Mouse (Mus musculus) heart, postnatal 0 days (tissue): Measurements from ENCODE around the gene Rab5c. TPM values are rescaled to one million over a fixed set of nuclear protein-coding genes. Genes with fewer than 3 reads are reported as not detected.

Source experiments
- ATAC-seq: fragments of 200-750 bp; cut with Nextera tagmentation; 2 replicates; pipeline ENCODE4 v1.8.0; 2017; ENCODE audit warnings: low read depth, moderate number of reproducible peaks, moderate library complexity; ENCODE audit not compliant: insufficient read depth
- DNase-seq: peaks from one replicate; pipeline ENCODE4 v3.0.0-alpha.2; 2016; ENCODE audit warnings: low spot score
- H3K27ac ChIP-seq: fragments of 300-500 bp; sonication (generic); 2 replicates; pipeline ENCODE4 v1.5.1; 2014; ENCODE audit warnings: low read depth, mild to moderate bottlenecking
- H3K27me3 ChIP-seq: fragments of 300-500 bp; sonication (generic); 2 replicates; pipeline ENCODE4 v1.6.1; 2014; ENCODE audit warnings: low read length, mixed read lengths; ENCODE audit not compliant: control insufficient read depth, insufficient read depth
- H3K36me3 ChIP-seq: fragments of 300-500 bp; sonication (generic); replicated peaks from 2 replicates; pipeline ENCODE4 v1.6.1; 2014; ENCODE audit warnings: low read length, mixed read lengths; ENCODE audit not compliant: control insufficient read depth, insufficient read depth
- H3K4me1 ChIP-seq: fragments of 300-500 bp; sonication (generic); 2 replicates; pipeline ENCODE4 v1.6.1; 2014; ENCODE audit warnings: antibody characterized with exemption; ENCODE audit not compliant: control insufficient read depth, insufficient read depth
- H3K4me2 ChIP-seq: fragments of 300-500 bp; sonication (generic); 2 replicates; pipeline ENCODE4 v1.6.1; 2014; ENCODE audit warnings: low read depth, mild to moderate bottlenecking, low read length, moderate library complexity
- H3K4me3 ChIP-seq: fragments of 300-500 bp; sonication (generic); 2 replicates; pipeline ENCODE4 v1.5.1; 2014; ENCODE audit warnings: low read depth, low read length
- H3K9ac ChIP-seq: fragments of 300-500 bp; sonication (generic); replicated peaks from 2 replicates; pipeline ENCODE4 v1.6.1; 2014; ENCODE audit warnings: low read depth, low read length, mixed read lengths
- H3K9me3 ChIP-seq: fragments of 300-500 bp; sonication (generic); replicated peaks from 2 replicates; pipeline ENCODE4 v1.6.1; 2016; ENCODE audit warnings: low read length; ENCODE audit not compliant: control insufficient read depth
- CTCF ChIP-seq: IDR thresholded peaks from 2 replicates; pipeline ENCODE4 v1.5.1; 2016; ENCODE audit warnings: antibody characterized with exemption, control low read depth, low read depth
- EP300 ChIP-seq: IDR thresholded peaks from 2 replicates; pipeline ENCODE4 v1.6.1; 2016; ENCODE audit warnings: antibody characterized with exemption, low read depth
- WGBS: fragments of 180-500 bp; shearing (Covaris S2); extraction: QIAGEN DNeasy Blood & Tissue Kit; methylation state at CpG from one replicate; pipeline ENCODE4 v1.1.7; 2014; 5-methylcytosine and 5-hydroxymethylcytosine counted together
- polyA plus RNA-seq: library from polyadenylated mRNA; unstranded; fragments of >200 nt; fragmentation: Nextera tagmentation; extraction: Ambion mirVana; gene quantifications from 2 replicates; pipeline ENCODE4 v1.2.1, GENCODE M21; 2015
- total RNA-seq: library from RNA; depleted of rRNA; stranded (reverse); fragments of >200 nt; gene quantifications from 2 replicates; pipeline ENCODE4 v1.2.3, GENCODE M21; 2014; ENCODE audit warnings: low replicate concordance

Gene Rab5c
- total and polyA plus RNA-seq, 2 experiments from 2014 or later, result 11.0 to 117 TPM

DNA sequence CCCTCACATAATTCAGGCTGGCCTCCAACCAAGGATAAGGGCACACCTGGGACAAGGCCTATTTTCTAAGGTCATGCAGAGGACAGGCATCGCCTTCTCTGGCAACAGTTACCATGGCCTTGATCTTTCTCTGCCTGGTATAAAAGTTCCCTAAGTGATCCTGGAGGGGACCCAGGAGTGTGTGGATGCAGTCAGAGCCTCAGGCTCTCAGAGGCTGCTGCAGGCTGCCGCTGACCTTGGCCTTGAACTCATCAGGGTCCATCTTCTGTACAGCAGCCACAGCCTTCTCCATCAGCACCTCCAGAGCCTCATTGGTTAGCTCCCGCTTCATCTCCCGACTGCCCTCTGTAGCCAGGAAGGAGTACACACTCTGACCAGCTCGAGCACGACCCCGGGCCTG, 40.1 kb downstream of the Rab5c start:
- no peak for TF ChIP-seq EP300
- no peak for TF ChIP-seq CTCF
- Histone ChIP-seq H3K9me3 (no peaks in the 10 kb centered on the region), H3K9ac (no peak overlapping the region), H3K4me1 (no peaks in the 10 kb centered on the region), H3K36me3 (no peaks in the 10 kb centered on the region), H3K27me3 (peaks cover 2% of the 10 kb centered on the region), H3K4me3 (no peak overlapping the region), H3K27ac (no peak overlapping the region), H3K4me2 (no peak overlapping the region)
- DNase-seq (no peak), ATAC-seq (no peak)
- 59% methylated on average over 7 of the region's 7 CpGs for WGBS

DNA sequence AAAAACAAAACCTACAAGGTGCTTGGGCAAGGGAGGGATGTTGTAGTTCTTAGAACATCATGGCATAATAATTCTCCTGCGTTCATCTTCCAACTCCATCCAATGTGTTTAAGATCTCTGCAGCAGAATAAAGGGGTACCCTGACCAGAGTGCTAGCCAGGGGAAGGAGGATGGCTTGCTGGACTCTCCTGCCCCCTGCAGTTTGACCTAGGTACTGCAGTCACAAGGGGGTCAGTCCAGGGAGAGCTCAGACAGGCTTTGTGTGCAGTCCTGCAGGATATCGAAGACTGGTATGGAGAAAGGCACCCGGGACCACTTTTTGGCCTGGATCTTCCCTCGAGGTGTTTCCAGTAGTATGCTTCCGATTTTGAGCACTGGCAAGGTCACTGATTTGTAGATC, 43.1 kb downstream of the Rab5c start:
- no peak overlapping the region for H3K4me3 ChIP-seq
- whole genome bisulfite sequencing, result 33% methylated on average over 5 of the region's 5 CpGs
- H3K36me3 ChIP-seq, result no peaks in the 10 kb centered on the region
- no peak overlapping the region for H3K4me2 ChIP-seq
- H3K27me3 ChIP-seq, result peaks cover 19% of the 10 kb centered on the region
- H3K9ac ChIP-seq, result no peak overlapping the region
- TF ChIP-seq CTCF (peak; percentile 97), EP300 (no peak)
- DNase-seq, result peak; percentile 52
- no peaks in the 10 kb centered on the region for H3K9me3 ChIP-seq
- peaks cover 6% of the 10 kb centered on the region for H3K4me1 ChIP-seq
- no peak overlapping the region for H3K27ac ChIP-seq
- ATAC-seq, result peak; percentile 67; the same call in 1 of the 2 replicates

DNA sequence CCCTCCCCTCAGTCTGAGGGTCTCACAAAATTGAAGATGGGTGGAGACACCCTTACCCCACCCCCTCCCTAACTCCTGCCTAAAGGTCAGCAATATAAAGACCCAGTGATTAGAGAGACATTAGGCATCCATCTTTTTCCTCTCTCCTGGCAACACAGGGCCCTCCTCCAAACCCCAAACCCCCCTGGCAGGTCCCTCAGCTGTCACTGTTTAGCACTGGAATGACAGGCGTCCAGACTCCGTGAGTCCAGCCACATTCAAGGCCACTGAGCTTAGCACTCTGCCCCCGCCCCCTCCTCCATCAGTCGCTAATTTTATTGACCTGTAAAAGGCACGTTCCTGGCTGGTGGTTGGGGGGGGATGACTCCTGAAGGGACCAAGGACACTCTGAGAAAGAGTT, 44.9 kb downstream of the Rab5c start:
- Histone ChIP-seq H3K27me3 (peaks cover 19% of the 10 kb centered on the region), H3K36me3 (no peaks in the 10 kb centered on the region), H3K4me3 (no peak overlapping the region), H3K27ac (no peak overlapping the region), H3K9ac (no peak overlapping the region), H3K9me3 (no peaks in the 10 kb centered on the region), H3K4me1 (peaks cover 6% of the 10 kb centered on the region), H3K4me2 (no peak overlapping the region)
- DNase-seq (no peak), ATAC-seq (no peak)
- no peak for TF ChIP-seq EP300
- TF ChIP-seq CTCF, result no peak
- WGBS, result 21% methylated on average over 5 of the region's 5 CpGs

DNA sequence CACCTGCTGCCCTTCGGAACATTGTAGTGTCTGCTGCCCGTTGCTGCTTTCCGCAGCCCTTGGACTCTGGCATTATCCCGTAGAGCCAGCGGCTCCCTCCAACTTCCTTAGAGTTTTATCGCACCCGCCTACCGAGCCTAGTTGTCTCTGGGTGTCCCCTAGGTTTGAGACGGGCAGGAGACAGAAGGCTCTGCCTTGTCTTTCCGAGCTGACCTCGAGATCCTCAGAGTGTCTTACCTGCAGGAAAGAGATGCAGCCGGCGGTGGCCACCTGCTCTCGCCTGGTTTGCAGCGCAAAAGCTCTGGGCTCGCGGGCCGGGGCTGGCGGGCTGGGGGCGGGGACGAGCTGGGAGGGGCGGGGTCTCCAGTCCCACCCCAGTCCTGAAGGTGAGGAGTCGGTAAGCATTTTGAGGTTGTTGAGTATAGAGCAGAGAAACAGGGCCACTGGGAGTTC, 45.8 kb downstream of the Rab5c start, which contains the start of gene Zfp385c:
Gene Zfp385c (minus strand): TSS at position 292 of the 453 bp plus-strand sequence.
- peaks cover 6% of the 10 kb centered on the region for H3K4me1 ChIP-seq
- peak within 1 kb of the TSS; percentile 66 for H3K4me2 ChIP-seq
- TF ChIP-seq EP300 (no peak), CTCF (no peak)
- 1% methylated on average over 21 of the region's 23 CpGs for WGBS
- peak within 1 kb of the TSS; percentile 36 for H3K4me3 ChIP-seq
- no peak for DNase-seq
- peaks cover 19% of the 10 kb centered on the region for H3K27me3 ChIP-seq
- ATAC-seq, result no peak
- H3K9ac ChIP-seq, result 0 out of 2 replicates have a peak within 1 kb of the TSS, but pooled peaks have one; percentile 35
- H3K9me3 ChIP-seq, result no peaks in the 10 kb centered on the region
- H3K36me3 ChIP-seq, result no peaks in the 10 kb centered on the region
- no peak within 1 kb of the TSS for H3K27ac ChIP-seq

DNA sequence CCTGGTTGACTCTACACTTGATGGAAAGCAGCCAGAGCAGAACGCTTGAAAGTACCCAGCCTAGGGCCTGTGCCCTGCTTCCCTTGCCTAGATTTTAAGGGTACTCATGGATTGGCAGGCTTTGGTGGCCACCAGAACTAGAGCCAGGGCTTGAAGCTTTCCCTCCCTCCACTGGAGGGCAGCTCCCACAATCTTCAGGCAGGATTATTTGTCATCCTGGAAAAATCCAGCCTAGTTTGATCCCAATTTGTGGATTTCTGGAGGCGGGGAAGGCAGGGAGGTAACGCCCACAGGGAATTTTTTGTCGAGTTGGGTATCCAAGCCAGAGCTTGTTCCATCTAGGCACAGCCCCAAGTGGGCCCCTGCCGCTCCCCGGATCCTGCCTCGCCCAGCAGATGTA, 47.6 kb downstream of the Rab5c start:
- H3K27ac ChIP-seq, result no peak overlapping the region
- 75% methylated on average over 7 of the region's 7 CpGs for WGBS
- DNase-seq (no peak), ATAC-seq (no peak)
- no peak overlapping the region for H3K4me3 ChIP-seq
- peaks cover 6% of the 10 kb centered on the region for H3K4me1 ChIP-seq
- H3K27me3 ChIP-seq, result peaks cover 23% of the 10 kb centered on the region
- TF ChIP-seq EP300 (no peak), CTCF (no peak)
- H3K4me2 ChIP-seq, result no peak overlapping the region
- no peaks in the 10 kb centered on the region for H3K9me3 ChIP-seq
- no peak overlapping the region for H3K9ac ChIP-seq
- H3K36me3 ChIP-seq, result no peaks in the 10 kb centered on the region

DNA sequence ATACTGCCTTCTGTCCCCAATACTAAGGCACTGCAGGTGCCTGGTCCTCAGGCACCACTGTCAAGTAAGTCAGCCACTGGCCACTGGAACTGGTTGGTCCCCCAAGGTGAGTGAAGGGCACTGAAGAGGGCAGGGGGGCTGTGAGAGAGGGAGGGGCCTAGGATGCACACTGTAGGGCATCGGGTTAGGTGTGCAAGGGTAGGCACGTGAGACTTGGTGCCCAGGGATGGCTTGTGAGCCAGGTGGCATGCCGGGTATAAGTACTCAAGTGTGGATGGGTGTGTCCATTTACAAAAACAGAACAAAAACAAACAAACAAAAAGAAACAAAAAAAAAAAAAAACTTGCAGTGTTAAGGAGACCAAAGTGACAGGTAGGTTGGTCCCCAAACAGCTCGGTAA, 49.6 kb downstream of the Rab5c start:
- Histone ChIP-seq H3K36me3 (no peaks in the 10 kb centered on the region), H3K9me3 (no peaks in the 10 kb centered on the region), H3K4me3 (no peak overlapping the region), H3K27me3 (peaks cover 23% of the 10 kb centered on the region), H3K9ac (no peak overlapping the region), H3K27ac (no peak overlapping the region), H3K4me1 (peaks cover 6% of the 10 kb centered on the region), H3K4me2 (no peak overlapping the region)
- DNase-seq, result no peak
- TF ChIP-seq CTCF (no peak), EP300 (no peak)
- 65% methylated on average over 4 of the region's 4 CpGs for WGBS
- ATAC-seq, result no peak
